Mouse (Mus musculus): ENCODE measurements around the gene Hist2h4. TPM values are rescaled to one million over a fixed set of nuclear protein-coding genes. Genes with fewer than 3 reads are reported as not detected.

The Hist2h4 gene
- polyA plus RNA-seq, 1 experiment from 2014 or later, result 16.6 TPM

DNA sequence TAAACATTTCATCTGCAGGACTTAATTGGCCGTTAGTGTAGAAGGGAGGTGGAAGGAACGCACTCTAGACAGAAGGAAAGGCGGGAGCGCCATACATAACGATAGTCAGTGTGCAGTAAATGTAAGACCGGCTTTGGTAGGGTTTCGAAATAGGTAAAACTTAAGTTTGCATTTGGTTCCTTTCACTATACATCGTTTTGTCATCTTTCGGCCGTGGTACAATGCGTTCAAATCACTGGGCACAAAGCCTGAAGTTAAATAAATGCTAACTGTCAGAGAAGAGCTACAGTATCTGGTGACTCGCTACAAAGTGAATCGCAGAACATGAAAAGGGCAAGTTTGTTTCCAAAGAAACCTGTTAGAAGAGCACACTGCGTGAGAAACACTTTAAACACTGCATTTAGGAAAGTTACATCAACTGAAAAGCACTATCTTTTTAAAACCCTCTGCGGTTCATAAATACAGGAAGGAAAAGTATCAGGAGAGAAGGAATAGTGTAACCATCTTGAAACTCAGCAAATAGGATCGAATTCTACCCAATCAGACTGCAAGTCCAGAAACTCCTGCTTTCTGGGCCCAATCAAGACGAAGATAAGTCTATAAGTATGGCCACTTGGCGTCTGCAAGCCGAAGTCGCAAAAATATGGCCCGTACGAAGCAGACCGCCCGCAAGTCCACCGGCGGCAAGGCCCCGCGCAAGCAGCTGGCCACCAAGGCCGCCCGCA lies 5.1 kb upstream of the Hist2h4 start, which contains the start of gene Hist2h3b:
Hist2h3b (plus strand) TSS at position 604 of the 725 bp plus-strand sequence.
- H3K27ac ChIP-seq (ENCODE audit: low read depth), result peak within 1 kb of the TSS; percentile 98
- peaks cover 6% of the 10 kb centered on the region; the same call in 1 of the 2 replicates for H3K4me1 ChIP-seq (ENCODE audit: insufficient read depth)
- 13% methylated on average over 30 of the region's 30 CpGs for WGBS
- no peaks in the 10 kb centered on the region for H3K9me3 ChIP-seq (ENCODE audit: low read depth, low read length)
- no peaks in the 10 kb centered on the region for H3K36me3 ChIP-seq (ENCODE audit: insufficient read depth)
- peak within 1 kb of the TSS; percentile 87 for H3K4me2 ChIP-seq
- no peak for TF ChIP-seq CTCF (IDR thresholded peaks at IDR 0.05; ENCODE audit: low read depth)
- ATAC-seq (ENCODE audit: insufficient read depth) (peak; percentile 73), DNase-seq (peak; percentile 95)
- H3K9ac ChIP-seq, result peak within 1 kb of the TSS; percentile 79
- no peaks in the 10 kb centered on the region for H3K27me3 ChIP-seq (ENCODE audit: insufficient read depth, low read length)
- peak within 1 kb of the TSS; percentile 53 for H3K4me3 ChIP-seq (ENCODE audit: low read depth, low read length)

GRCm38 (mm10) chr3:96267541-96267940 lies 4.4 kb upstream of the Hist2h4 start:
- no peak for DNase-seq
- H3K9ac ChIP-seq, result no peak overlapping the region

GRCm38 (mm10) chr3:96266132-96266710 lies 3.1 kb upstream of the Hist2h4 start:
- no peak for TF ChIP-seq CTCF (IDR thresholded peaks at IDR 0.05; ENCODE audit: low read depth)
- H3K36me3 ChIP-seq (ENCODE audit: insufficient read depth), result no peaks in the 10 kb centered on the region
- H3K9me3 ChIP-seq (ENCODE audit: low read depth, low read length), result no peaks in the 10 kb centered on the region
- H3K4me1 ChIP-seq (ENCODE audit: insufficient read depth), result peaks cover 9% of the 10 kb centered on the region
- H3K27ac ChIP-seq (ENCODE audit: low read depth), result no peak overlapping the region; the same call in none of the 2 replicates
- no peak for ATAC-seq (ENCODE audit: insufficient read depth)
- no peaks in the 10 kb centered on the region for H3K27me3 ChIP-seq (ENCODE audit: insufficient read depth, low read length)
- no peak overlapping the region; the same call in 1 of the 2 replicates for H3K9ac ChIP-seq
- DNase-seq, result no peak
- H3K4me3 ChIP-seq (ENCODE audit: low read depth, low read length), result no peak overlapping the region
- H3K4me2 ChIP-seq, result no peak overlapping the region
- WGBS, result 71% methylated on average over 8 of the region's 8 CpGs

More at GRCm38 (mm10) chr3:96267541-96267940, 4.4 kb upstream of the Hist2h4 start:
- Histone ChIP-seq H3K27me3 (ENCODE audit: insufficient read depth, low read length) (no peaks in the 10 kb centered on the region), H3K36me3 (ENCODE audit: insufficient read depth) (no peaks in the 10 kb centered on the region), H3K4me3 (ENCODE audit: low read depth, low read length) (0 out of 2 replicates have a peak overlapping the region, but pooled peaks have one; percentile 53), H3K4me2 (peak overlapping the region; percentile 66), H3K4me1 (ENCODE audit: insufficient read depth) (peaks cover 6% of the 10 kb centered on the region; the same call in 1 of the 2 replicates), H3K9me3 (ENCODE audit: low read depth, low read length) (no peaks in the 10 kb centered on the region), H3K27ac (ENCODE audit: low read depth) (peak overlapping the region; percentile 98)
- 64% methylated on average over 4 of the region's 4 CpGs for WGBS
- no peak for ATAC-seq (ENCODE audit: insufficient read depth)
- TF ChIP-seq CTCF (IDR thresholded peaks at IDR 0.05; ENCODE audit: low read depth), result no peak

DNA sequence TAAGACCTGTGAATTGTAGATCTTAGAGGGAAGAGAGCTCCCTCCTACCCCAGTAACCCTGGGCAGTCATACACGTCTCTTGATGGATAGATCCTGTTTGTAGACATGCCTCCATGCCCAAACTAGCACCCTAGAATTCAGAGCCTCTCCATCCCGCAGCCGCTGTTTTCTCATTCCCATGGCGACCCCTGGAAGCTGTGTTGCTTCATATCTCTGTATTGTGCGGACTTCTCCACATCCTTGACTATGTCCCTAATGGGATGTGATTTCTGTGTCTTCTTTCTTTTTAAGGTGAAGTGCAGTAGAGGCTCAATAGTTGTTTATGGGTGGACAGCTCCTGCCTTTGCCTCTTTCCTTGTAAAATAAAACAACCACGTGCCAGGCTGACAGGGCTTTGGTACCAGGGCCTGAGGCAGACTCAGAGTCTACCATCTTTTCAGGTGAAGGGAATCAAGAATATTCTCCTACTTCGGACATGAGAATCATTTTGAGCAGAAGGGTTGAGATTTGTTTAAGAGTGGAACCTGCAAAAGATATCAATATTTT lies 1.4 kb upstream of the Hist2h4 start:
- Histone ChIP-seq H3K36me3 (ENCODE audit: insufficient read depth) (no peaks in the 10 kb centered on the region), H3K27me3 (ENCODE audit: insufficient read depth, low read length) (no peaks in the 10 kb centered on the region), H3K27ac (ENCODE audit: low read depth) (peak overlapping the region; percentile 99), H3K9me3 (ENCODE audit: low read depth, low read length) (no peaks in the 10 kb centered on the region), H3K4me3 (ENCODE audit: low read depth, low read length) (peak overlapping the region; percentile 60; the same call in 1 of the 2 replicates), H3K4me1 (ENCODE audit: insufficient read depth) (peaks cover 9% of the 10 kb centered on the region), H3K9ac (peak overlapping the region; percentile 80), H3K4me2 (peak overlapping the region; percentile 85)
- ATAC-seq (ENCODE audit: insufficient read depth), result no peak
- 59% methylated on average over 7 of the region's 7 CpGs for WGBS
- DNase-seq, result peak; percentile 45
- no peak for TF ChIP-seq CTCF (IDR thresholded peaks at IDR 0.05; ENCODE audit: low read depth)

DNA sequence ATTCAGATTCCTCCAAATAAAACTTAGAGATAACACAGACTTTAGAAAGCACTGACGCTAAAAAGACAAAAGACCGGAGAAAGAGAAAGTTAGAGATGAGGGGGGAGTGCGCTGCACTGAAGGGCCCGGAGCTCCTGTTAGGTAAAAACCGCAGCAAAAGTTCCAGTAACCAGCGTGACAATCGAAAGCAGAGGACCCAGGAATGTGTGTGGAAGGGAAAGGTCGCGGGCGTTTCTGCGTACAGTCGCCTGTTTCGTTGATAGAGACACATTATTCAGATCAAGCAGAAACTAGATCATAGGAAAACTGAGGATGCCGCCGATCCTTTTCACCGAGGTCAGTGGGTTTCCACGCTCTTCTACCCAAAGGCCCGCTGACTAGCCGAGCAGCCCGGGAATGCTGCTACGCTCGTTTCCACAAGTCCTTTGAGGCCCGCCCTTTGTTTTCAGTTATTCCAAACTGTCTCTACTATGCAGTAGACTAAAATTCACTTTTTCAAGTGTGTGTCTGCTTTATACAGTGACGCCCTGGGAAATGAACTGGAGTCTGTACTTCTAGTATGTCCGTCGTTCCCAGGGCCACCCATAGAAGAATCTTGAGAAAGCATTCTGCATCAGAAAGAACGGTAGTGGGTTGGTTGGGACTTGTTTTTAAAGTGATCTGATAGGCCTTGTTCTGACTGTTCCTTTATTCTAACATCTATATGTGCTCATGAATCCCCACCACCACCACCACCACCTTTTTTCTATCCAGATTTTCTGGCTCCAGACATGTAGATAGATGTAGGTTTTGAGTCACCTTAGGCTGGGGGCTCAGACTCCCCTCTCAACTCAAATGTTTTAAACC lies 670 bp upstream of the Hist2h4 start:
- 6% methylated on average over 27 of the region's 27 CpGs for WGBS
- ATAC-seq (ENCODE audit: insufficient read depth), result 0 out of 2 replicates have a peak, but pooled peaks have one; percentile 15
- no peak for DNase-seq

GRCm38 (mm10) chr3:96262216-96262875 lies 765 bp downstream of the Hist2h4 start:
- H3K4me3 ChIP-seq (ENCODE audit: low read depth, low read length), result peak overlapping the region; percentile 60
- H3K27ac ChIP-seq (ENCODE audit: low read depth), result peak overlapping the region; percentile 99
- no peaks in the 10 kb centered on the region for H3K9me3 ChIP-seq (ENCODE audit: low read depth, low read length)
- peaks cover 6% of the 10 kb centered on the region; the same call in 1 of the 2 replicates for H3K4me1 ChIP-seq (ENCODE audit: insufficient read depth)
- ATAC-seq (ENCODE audit: insufficient read depth) (peak; percentile 89), DNase-seq (peak; percentile 94)
- no peaks in the 10 kb centered on the region for H3K27me3 ChIP-seq (ENCODE audit: insufficient read depth, low read length)
- H3K4me2 ChIP-seq, result peak overlapping the region; percentile 85
- no peak for TF ChIP-seq CTCF (IDR thresholded peaks at IDR 0.05; ENCODE audit: low read depth)
- H3K36me3 ChIP-seq (ENCODE audit: insufficient read depth), result no peaks in the 10 kb centered on the region
- peak overlapping the region; percentile 76 for H3K9ac ChIP-seq
- WGBS, result under 1% methylated on average over 19 of the region's 19 CpGs

More for the DNA sequence above, 670 bp upstream of the Hist2h4 start:
- Histone ChIP-seq H3K4me1 (ENCODE audit: insufficient read depth) (peaks cover 9% of the 10 kb centered on the region), H3K4me3 (ENCODE audit: low read depth, low read length) (peak overlapping the region; percentile 60), H3K27ac (ENCODE audit: low read depth) (peak overlapping the region; percentile 99), H3K36me3 (ENCODE audit: insufficient read depth) (no peaks in the 10 kb centered on the region), H3K9ac (peak overlapping the region; percentile 80), H3K4me2 (peak overlapping the region; percentile 85), H3K27me3 (ENCODE audit: insufficient read depth, low read length) (no peaks in the 10 kb centered on the region), H3K9me3 (ENCODE audit: low read depth, low read length) (no peaks in the 10 kb centered on the region)
- no peak for TF ChIP-seq CTCF (IDR thresholded peaks at IDR 0.05; ENCODE audit: low read depth)
